Mouse (Mus musculus): Measurements from ENCODE around the gene Ddi2. TPM values are rescaled to one million over a fixed set of nuclear protein-coding genes. Genes with fewer than 3 reads are reported as not detected.
A peak's percentile ranks its signal among the peaks of the same experiment; 100 is the strongest.
"Not testable (repeated sequence)": the region's sequence is repeated elsewhere in the genome, so short reads cannot be mapped to it uniquely, and the experiment has no call there.

The Ddi2 gene
- total RNA-seq (2021) (10 to 100 TPM; 38.5 to 78.4 TPM), polyA plus RNA-seq (2012; rRNA removed) (16.8 and 22.1 TPM in 2 replicates)
- long read RNA-seq, full-length matches to known transcripts = 12 of 19 reads
- long read RNA-seq, partial matches to known transcripts = 1 of 19 reads
- long read RNA-seq, other reads (novel, unspliced or antisense) = 6 of 19 reads

DNA sequence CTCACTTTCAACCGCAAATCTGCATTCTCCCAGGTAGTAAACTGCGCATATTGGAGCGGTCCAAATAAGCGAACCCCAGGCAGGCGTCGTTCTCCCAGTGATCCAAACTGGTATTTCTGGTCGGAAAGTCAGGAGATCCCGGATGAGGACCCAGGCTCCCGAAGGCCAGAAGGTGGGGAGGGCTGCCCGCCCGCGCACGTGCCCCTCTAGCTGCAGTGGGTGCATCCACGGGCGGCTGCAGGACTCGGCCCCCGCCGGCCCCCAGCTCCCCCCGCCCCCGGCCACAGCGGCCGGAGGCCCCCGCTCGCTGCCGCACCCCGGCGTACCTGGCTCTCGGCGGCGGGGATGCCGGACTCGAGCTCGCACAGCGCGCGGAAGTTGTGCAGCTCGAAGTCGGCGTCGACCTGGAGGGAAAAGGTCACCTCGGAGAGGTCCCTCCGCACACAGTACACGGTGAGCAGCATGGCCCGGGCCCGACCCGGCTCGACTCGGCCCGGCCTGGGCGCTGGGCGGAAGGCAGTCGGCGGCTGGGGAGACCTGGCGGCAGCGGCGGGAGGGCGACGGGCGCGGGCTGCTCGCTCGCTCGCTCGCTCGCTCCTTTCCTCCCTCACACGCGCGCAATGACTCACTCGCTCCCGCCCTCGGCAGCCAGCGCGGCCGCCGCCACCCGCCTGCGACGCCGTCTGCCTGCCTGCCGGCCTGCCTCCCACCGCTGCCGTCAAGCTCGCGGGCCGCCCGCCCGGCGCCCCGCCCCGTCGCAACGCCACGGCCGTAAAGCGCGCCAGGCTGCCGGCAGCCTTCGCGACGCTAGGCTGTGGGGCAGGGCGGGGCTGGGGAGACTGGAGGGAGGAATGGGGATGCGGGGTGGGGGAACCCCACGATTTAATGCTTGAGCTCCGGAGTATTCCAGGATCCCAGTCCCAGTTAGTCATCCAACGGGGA is at the start of gene Ddi2:
Gene Ddi2 (minus strand): TSS at position 689 of the 942 bp plus-strand sequence.
- DNase-seq = peak; percentile 97

DNA sequence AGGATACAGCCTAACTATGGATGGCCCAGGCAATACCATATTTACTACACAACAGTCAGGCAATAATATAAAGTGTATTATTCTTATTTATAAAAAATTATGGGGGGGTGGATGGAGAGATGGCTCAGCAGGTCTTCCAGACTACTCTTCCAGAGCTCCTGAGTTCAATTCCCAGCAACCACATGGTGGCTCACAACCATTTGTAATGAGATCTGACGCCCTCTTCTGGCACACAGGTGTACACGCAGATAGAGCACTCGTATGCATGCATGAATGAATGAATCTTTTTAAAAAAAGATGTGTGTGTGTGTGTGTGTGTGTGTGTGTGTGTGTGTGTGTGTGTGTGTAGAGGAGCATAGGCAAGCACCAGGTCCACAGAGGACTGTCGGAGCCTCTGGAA is 49.8 kb upstream of the Ddi2 start:
- not testable (repeated sequence) for DNase-seq

DNA sequence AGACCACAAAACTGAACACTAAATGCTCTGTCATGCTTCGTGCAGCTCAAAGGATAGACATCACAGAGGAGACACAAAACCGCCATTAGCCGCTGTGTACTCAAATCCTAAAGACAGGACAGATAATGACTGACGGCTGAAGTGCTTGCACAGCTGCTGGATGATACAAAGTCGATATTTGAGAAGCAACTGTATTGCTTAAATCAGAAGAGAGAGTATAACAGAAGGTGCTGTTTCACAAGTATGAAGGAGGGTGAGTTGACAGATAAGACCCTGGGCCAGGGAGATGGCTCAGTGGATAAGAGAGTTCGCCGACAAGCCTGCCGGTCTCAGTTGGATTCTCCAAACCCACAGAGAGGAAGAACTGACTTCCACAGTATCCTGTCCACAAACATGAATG is 48.6 kb upstream of the Ddi2 start:
- DNase-seq = no peak

DNA sequence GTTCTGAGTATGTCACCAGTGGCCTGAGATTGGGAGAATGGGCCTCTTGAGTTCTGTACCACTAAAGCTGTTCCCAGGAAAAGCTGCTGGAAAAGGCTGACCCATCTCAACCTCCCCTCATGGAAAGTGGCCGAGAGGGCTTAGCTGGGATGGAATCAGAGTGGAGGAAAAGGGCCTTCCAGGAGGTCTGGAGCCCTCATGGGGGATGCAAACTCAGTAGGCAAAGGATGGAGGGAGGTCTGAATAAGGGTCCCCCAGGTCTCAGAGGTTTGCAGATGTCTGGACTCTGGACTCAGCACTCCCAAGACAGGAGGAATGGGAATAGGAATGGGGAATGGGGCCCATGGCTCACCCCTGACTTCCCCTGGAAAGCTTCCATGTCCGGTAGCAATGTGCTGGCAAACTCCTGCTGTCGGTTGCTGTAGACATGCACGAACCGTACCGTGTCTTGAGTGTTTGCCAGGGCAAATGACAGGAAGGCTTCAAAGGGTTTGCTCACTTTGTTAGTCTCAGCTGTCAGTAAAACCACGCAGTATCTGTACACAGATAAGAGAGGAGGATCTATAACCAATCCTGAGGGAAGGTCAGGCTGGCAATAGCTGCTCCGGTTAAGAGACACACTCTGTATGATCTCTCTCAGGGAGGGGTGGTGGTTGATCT is 46.4 kb upstream of the Ddi2 start:
- no peak for DNase-seq

DNA sequence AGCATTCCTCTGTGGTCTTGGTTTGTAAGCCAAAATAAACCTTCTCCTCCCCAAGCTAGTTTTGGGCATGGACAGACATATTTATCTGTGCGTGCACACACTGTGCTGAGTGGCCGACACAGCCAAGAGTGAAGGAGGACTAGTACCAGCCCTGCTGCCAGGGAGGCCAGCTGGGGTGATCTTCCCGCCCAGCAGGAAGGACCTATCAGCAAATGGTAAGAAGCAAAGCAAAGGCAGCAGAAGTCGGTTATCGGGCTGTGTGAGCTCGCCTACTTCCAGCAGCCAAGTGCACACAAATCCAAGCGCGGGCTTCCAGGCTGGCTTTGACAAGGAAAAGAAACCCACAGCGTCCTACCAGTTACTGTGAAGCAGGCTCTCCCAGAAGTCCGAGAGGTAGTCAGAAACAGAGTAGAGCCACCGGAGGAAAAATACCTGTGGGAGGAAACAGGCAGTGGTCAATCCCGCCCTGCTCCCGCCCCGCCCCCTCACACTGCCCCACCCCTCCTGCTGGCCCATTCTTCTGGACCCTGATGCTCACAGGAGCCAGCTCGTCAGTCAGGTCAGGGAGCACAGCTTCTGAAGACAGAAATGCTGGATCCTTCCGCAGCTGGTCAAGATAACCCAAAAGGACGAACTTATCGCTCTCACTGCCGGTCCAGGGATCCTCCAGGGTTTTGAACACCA is 44.3 kb upstream of the Ddi2 start:
- no peak for DNase-seq

DNA sequence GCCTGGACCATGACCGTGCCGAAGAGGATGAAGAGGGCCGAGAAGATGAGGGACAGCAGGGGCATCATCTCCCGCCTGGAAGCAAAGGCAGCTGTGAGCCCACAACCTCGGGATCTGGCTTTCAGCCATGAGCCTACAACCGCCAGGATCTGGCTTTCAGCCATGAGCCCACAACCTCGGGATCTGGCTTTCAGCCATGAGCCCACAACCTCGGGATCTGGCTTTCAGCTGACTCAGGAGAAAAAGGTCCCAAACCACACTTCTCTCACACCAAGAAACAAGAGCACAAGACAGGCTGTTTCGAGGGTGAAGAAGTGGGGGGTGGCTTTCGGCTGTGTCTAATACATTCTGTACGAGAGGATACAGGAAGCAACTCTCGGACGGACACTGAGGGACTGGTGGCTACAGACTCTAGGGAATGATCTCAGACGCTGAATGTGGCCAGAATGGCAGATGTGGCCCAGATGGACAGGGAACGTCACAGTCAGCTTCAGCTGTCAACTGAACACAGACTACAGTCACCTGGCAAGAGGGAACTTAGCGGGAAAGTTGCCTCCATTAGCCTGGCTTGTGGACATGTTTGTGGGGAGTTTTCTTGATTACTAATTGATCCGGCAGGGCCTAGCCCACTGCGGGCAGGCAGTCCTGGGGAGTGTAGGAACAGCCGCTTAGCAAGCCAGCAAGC is 43.6 kb upstream of the Ddi2 start:
- no peak for DNase-seq

DNA sequence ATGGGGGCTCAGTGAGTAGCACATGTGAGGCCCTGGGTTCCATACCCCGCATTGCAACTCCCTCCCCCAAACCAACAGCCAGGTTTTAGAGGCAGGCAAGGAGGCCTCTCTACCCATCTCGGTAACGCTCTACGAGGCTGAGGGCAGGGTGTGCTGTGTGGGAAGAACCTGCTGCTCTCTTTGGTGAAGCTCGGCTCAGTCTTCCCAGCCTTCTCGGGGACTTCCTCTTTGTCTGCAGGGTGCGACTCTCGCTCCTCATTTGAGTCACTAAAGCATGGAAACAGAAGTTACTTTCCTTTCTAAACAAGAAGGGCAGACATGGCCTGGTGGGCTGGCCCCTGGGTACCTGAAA is 43.1 kb upstream of the Ddi2 start:
- no peak for DNase-seq

DNA sequence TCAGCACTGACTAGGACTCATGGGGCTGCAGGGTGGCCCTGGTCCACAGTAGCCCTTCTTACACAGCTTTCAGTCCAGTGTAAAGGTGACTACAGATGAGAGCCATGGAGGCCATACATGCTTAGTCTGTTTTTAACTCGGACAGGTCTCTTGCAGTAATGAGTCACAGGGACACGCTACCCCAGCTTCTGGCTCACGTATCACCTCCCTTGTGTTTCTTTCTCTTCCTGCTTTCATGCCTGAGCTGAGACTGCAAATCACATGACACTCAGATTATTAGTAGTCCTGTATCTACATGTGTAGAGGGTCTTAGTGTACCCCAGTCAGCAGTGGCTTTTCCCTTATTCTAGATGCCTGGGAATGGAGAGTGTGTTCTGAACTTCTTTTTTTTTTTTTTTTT is 41.8 kb upstream of the Ddi2 start:
- DNase-seq = no peak

DNA sequence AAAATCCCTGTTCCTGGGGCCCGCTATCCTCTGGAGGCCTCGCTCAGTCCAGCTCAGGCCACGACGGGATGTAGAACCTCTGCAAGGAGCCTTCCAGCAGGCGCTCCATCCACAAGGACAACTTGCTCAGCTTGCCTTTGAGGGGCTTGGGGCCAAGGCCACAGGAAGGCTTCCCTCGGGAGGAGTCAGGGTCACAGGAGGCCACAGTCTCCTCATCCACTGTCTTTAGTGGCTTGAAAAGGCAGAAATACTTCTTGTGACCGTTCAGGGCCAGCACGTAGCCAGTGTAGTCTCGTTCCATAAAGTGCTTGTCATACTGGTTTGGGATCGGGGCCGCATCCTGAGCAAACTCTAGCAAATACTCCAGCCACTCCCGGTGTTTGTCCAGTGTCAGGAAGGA is 40.3 kb upstream of the Ddi2 start:
- no peak for DNase-seq

DNA sequence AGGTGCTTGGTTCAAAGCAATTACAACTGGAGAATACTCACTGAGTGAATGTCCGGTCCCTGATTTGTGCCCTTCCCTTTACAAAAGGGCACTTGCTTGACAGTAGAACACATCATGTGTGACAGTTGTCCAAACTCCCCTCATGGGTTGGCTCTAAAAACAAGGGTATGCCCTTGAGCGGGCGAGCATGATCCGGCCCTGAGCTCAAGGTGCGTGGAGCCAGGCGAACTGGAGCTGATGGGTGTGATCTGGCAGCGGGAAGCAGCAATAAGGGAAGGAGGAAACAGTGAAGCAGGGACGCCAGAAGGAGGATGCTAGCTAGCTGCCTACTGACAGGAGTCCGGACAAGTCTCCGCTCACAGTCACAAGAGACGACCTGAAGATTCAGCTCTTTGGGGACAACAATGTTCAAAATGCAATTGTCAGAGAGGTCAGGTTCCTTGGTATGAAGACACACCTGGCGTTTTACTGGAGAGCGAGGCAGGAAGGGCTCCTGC is 38.9 kb upstream of the Ddi2 start:
- peak; percentile 57 for DNase-seq

DNA sequence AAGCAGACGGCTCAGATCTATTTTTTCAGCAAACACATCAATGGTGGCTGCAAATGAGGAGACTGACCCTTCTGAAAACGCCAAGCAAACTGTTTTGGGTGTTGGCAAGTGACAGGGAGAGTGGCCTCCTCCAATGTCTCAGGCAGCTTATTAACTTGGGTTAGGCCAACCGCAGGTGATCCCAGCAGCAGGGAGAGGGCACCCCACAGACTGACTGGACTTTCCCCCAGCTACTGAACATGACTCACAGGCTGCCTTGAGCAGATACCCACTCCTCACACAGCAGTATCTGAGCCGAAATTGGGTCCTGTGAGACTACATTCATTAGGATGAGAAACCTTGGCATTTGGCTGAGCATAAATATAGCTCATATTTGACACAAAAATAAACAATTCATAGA is 37.7 kb upstream of the Ddi2 start:
- DNase-seq = no peak

DNA sequence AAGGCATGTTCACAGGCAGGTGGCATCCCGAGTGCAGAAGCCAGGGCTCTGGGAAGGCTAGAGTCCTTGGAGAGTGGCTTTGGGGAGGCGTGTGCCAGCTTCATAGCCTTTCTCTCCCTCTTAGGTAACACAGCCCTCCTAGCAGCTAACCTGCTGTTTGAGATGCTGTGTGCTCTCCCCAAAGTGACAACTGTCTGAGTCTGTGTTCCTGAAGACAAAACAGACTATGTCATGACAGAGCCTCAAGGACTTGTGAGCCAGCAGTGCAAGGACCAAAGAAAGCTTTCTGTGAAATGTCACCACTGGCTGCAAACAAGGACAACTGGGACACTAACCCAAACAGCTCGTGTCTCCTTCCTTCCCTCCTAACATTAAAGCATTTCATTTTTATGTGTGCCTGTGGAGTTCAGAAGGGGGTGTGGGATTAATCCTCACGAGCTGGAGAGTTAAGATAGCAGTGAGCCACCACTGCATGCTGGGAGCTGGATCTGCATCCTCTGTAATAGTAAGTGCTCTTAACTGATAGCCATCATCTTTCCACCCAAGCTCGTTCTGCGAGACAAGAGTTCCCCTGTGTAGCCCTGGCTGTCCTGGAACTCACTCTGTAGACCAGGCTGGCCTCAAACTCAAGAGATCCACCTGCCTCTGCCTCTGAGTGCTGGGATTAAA is 35.8 kb upstream of the Ddi2 start:
- peak; percentile 59 for DNase-seq

DNA sequence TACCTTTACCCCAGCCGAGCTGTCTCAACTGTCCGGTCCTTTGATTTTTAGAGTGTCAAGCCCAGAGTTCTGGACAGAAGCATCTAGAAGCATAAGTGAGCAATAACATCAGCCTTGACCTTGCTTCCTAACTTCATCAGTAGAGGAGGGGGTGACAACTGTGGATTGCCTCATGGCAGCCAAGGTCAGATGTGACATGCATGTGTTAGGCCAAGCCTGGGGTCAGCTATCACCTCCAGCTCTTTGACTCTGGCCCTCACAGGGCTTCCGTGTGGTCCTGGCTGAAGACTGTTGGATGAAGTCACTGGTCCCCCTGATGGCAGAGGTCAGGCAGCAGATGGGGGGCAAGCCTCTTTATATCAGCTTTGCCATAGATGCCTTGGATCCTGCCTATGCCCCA is 33.9 kb upstream of the Ddi2 start:
- peak; percentile 74 for DNase-seq

DNA sequence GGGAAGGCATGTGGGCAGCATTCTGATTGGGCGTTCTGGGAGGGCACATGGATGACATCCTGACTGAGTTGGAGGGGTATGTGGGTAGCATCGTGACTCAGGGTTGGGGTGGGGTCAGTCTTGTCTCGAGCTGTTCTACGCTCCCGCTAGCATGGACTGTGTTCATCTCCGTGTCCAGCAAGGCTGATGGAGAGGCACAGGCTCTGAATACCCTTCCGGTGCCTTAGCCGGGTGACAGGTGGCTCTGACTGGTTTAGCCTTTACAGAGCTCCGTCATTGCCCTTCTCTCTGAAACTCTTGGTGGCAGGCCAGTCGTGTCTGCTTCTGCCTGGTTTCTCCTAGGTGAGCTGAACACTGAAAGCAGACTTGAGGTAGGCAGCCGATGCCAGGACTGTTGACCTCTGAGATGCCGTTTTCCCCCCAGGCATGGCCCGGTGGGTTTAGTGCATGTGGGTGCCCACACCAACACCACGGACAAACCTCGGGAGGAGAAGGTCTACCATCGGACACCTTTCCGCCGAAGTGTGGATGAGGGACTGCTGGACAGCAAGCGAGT is 32.2 kb upstream of the Ddi2 start:
- no peak for DNase-seq

DNA sequence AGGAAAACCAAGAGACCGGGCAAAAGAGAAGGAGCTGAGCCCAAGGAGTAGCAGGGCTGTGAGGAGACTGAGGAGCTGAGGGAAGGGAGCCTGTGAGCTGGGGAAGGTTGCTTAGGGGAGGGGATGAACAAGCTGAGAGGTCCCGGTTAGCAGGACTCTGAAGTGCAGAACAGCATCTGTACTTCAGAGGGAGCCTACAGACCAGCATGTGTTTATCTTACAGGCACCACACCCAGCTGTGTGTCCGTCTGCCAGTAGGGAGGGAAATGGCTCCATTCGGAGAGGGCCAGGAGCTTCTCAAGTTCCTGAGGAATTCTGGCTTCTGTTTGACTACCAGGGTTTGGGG is 28.8 kb upstream of the Ddi2 start:
- no peak for DNase-seq

DNA sequence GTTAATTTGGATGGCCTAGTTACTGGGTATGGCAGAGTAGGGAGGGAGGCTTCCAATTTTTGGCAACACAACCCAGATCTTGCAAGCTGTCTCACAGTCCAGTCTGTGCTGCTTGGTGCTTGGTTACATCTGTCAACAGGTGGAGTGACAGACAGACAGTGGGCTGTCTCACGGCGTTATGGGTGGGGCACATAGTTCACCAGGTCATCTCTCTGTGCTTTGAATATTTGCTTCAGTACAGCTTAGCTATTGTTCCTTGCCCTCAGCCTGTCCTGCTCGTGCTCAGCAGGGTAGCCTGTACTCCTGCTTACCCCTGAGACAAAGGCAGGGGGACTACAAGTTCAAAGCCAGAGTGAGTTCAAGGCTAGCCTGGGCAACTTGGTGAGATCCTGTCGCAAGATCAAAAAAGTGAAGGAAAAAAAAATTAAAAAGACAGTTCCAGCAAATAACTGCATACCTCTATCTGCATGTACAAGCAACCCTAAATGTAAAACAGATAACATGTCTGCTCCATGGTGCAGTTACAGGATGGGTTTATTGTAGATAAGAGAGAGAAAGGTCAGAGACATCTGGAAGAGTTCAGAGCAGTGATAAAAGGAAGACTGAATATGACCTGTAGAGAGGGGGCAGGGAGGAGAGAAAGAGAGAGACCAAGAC is 28.3 kb upstream of the Ddi2 start:
- no peak for DNase-seq

DNA sequence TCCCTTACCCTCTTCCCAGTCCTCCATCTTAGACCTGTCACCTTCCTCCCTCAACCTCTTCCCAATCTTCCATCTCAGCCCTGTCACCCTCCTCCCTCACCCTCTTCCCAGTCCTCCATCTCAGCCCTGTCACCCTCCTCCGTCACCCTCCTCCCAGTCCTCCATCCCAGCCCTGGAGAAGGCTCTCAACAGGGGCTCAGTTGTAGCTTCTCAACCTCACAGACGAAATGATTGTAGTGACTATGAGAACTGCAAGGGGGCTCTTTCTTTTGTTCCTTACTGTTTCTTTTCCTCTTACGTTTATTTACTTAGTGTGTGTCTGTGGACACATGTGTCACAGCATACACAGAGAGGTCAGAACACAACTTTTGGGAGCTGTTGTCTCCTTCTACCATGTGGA is 27.6 kb upstream of the Ddi2 start:
- DNase-seq = no peak

DNA sequence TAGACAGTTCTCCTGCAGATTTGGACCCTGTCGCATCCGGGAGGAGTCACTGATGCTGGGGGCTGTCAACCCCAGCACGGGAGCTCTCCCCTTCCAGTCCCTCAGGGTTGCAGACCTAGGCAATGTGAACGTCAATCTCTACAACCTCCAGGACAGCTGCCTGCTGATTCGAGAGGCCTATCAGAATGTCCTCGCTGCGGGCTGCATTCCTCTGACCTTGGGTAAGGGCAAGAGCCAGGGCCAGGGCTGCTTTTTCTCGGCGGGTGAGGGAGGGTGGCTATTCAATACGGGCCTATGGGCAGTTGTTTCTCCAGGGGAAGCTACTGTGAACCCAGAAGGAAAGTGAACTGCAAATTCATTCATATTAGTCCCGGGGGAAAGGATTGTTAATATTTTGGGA is 26.3 kb upstream of the Ddi2 start:
- DNase-seq = peak; percentile 88

DNA sequence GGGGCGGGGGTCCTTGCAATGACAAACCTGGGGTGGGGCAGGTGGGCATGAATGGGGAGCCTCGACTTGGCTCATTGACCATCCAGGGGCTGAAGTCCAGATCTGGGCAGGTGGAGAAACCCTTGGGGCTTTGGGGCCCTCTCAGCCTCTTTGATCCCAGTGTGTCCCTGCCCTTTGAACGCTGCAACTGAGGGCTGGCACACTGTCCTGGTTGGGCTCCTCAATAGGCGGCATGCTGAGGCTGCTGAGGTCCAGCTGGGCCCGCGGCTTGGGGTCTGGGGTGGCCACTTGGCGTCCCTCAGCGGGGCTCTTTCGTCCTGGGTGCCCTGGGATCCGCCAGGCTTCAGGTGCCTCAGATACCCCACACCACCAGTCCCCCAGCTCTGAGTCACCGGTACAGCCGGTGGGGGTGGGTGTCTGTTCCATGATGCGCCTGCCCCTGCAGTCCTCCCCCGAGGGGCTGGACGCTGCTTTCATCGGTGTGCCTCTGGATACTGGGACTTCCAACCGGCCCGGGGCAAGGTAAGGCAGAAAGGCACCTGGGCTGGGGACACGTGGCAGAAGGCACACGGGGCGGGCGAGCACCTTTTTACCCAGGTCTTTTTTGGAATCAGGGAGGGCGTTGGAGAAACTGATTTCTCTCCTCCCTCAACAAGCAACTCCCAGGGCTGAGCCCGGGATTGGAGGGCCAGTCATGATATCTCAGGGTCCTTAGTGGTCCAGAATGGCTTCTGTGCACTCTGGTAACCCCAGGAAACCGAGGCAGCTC is 23.5 kb upstream of the Ddi2 start, which contains the start of gene Agmat:
Gene Agmat (plus strand): TSS at position 95 of the 769 bp plus-strand sequence.
- no peak for DNase-seq

DNA sequence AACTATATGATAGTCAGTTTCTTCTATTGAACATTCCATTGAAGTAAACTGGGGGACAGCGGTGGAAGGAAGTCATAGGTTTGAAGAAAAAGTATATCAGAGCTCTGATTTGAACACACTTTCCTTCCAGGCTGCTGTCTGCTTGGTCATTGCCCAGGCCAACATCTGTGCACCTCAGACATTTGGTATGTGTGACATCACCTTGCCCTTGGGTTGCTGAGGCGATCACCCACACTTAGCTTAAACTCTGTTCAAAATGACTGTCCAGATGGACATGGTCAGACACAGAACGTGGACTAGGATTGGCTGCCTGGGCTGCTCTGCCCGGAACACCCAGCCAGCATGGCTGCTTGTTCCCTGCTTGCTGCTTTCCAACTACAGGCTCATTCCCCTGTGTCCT is 19.2 kb upstream of the Ddi2 start:
- no peak for DNase-seq

All from adrenal gland, adult 2 months (tissue).